Mouse (Mus musculus) retina, adult 2 months (tissue): ENCODE results near the gene Alox8.

Experiments
- DNase-seq: peaks from one replicate; pipeline ENCODE4 v3.0.0-alpha.2; 2012; ENCODE audit warnings: low read depth, low spot score

Alox8 gene

DNA sequence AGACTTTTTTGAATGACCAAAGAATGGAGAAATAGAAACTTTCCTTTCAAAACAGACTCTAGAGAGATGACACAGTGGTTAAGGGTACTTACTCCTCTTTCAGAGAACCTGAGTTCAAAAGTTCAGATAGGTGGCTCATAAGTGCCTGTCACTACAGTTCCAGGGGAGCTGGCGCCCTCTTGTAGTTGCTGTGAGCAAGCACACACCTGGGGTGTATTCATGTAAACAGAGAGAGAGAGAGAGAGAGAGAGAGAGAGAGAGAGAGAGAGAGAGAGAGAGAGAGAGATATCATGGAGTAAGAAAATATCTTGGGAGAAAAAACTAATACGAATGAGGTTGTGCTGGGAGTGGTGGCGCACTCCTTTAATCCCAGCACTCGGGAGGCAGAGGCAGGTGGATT lies 17.5 kb downstream of the Alox8 start:
- no peak for DNase-seq

DNA sequence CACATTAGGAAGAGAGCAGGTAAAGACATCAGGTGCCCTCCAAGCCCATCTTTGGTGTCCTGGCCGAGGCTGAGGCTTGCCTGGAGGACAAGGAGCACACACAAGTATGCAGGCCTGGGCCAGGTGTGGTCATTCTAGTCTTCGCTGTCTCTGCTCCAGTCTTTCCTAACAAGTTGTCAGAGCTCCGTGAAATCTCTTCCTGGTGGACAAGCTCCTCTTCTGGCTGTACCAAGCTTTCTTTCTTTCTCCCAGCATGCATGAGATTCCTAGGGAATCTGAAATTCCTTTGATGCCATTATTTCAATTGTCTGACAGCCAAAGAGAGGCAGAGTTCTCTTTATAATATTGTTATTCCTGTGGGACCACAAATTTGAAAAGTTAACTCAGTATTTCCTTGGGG lies 18.1 kb downstream of the Alox8 start:
- no peak for DNase-seq

DNA sequence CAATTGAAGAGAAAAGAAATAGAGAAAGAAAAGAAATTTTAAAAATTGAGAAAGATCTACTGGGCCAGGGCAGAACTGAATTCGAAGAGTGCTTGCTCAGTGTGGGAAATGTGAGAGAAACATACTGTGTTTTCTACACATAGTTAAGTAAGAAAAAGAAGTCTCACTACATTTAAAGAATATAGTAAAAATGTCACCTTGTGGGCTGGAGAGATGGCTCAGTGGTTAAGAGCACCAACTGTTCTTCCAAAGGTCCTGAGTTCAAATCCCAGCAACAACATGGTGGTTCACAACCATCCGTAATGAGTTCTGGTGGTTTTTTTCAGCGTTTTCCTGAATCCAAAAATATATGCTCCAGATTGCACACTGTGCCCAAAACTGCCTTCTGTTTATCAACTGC lies 19.1 kb downstream of the Alox8 start:
- no peak for DNase-seq

DNA sequence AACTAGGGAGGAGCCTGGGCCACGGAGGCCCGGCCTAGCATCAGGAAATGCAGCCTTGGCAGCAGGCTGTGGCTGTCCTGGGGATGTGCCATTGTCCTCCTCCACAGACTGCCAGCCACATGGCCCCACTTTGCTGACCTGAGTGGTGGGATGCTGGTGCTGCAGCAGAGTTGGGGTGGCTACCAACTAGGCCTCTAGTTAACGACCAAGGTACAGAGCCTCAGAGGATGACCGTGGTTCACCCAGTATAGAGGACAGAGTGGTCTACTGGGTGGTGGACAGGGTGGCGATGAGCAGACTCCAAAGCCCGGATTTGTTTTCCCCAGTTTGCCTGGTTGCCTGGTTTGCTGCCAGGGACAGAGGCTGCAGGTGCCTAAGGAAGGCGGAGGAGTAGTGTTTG lies 22.9 kb downstream of the Alox8 start:
- DNase-seq, result no peak

DNA sequence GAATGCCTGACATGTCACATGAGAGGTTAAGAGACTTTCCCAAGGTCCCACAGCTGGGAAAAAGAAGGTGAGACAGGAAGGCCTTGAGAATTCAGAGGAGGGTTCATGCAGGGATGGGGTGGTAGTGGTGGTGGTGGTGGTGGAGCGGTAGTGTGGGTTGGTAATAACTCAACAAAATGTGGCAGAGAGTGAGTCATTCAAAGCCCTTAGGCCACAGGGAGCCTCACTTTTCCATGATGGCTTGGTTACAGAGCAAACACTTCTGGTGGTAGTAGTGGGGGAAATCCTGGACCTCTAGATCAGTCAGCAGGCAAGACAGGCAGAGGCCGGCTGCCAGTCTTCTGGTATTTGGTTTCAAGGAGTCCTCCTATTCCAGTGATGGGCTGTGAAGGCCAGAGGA lies 25.0 kb downstream of the Alox8 start:
- DNase-seq, result no peak

DNA sequence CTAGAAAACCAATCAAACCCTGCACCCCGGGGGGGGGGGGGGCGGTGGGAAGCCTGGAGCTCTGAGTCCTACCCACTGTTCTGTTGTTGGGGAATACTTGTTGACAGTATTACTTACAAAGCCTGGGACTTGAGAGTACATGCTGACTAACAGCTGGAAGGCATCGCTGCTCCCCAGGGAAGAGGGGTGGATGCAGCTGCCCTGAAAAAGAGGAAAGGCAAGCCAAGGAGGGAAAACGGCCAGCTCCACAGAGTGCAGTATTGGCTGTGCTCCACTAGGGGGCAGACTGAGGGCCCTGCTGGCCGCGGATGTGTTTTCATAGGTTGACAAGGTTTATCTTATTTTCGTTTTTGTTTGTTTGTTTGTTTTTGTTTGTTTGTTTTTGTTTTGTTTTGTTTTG lies 26.0 kb downstream of the Alox8 start:
- DNase-seq, result peak; percentile 18

DNA sequence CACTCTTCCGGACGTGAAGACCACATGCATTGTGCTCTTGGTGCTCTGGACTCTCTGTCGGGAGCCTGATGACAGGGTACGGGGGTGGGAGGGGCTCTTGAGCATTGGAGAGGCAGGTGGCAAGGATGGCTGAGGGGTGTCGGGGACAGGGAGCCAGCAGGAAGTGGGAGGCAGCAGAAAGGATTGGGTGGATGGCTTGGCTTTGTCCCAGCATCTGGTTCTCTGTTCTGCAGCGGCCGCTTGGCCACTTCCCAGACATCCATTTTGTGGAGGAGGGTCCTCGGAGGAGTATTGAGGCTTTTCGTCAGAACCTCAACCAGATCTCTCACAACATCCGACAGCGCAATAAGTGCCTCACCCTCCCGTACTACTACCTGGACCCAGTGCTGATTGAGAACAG lies 28.3 kb downstream of the Alox8 start:
- no peak for DNase-seq

DNA sequence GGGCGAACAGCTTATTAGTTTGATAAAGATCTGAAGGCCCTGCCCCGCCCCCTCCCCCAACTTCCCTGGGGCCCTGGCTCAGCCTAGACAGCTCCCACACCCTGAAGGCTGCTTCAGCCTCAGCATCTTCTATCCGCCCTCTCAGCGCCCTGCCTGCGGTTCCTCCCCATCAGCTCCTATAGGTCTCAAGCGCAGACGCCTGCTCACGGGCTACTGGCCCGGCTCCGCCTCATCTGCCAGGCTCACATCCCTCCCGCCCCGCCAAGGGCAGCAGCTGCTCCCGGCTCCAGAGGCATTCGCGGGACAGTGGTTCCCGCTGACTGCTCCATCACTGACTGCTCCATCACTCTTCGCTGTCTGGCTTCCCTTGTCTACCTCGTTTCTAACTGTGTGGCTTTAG lies 40.8 kb downstream of the Alox8 start, which contains the start of gene Alox12b:
Alox12b (plus strand) TSS at position 190 of the 400 bp plus-strand sequence.
- no peak for DNase-seq

DNA sequence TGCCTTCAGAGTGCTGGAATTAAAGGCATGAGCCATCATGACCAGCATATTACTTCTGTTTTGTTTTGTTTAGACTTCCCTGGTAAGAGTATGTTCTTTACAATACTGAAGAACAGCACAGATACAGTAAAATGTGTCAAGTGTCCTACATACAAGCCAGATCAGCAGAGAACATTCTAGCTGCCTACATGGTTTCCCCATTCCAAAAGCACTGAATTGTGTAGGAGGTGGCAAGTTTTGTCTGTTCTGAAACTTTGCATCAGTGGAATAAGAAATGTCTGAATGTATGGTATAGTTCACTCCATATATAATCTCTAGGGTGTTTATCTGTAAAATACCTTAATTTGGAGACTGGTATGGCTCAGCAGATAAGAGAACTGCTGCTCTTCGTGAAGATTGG lies 42.3 kb downstream of the Alox8 start:
- DNase-seq, result no peak

DNA sequence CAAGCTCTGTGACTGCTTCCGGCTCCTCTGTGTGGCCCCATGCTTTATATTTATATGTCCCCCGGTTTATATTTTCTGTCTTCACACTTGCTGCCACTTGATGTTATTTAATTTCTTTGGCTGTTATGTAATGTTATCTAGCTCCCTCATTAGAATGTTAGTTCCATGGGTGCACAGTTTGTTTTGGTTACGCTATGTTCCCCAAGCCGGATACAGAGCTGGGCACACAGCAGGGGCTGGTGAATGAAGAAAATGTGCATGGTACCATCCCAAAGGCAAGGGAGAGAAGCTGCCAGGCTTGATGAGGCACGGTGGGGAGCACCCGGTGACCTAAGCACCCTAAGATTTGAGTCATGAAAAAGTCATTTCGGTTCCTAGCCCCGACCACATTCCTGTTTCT lies 43.8 kb downstream of the Alox8 start:
- no peak for DNase-seq

DNA sequence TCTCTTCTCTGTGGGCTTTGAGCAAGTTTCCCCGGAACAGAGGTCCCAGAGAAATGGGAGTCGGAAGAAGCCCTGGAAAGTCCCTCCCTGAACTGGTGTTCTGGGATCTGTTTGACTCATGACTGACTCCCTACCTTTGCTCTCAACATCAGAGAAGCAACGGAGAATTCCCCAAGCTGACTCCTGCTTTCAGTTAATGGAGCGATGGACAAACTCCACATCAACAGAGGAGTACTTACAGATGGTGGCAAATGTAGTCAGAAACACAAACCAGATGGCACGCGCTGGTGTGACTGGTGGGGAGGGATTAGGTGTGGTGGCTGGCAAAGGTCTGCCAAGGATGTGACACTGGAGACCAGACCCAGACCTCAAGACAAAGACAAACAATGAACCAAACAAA lies 46.6 kb downstream of the Alox8 start:
- no peak for DNase-seq

DNA sequence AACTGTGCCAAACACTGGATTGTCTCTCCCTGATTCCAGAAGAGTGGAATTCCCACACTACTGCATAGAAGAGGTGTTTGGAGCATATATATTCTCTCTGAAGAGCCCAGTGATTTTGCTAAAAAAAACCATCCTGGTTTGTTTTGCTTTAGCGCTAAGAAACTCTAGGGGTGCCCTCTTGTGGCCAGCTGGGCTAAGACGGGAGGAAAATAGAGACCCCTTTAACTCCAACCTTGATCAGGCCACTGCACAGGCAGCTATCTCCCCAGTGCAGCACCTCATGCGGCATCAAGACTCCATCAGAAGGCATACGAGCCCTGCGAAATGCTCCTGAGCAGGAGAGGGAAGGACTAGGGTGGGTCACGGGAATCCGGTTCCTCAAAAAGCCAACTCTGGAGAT lies 47.2 kb downstream of the Alox8 start:
- DNase-seq, result peak; percentile 18

DNA sequence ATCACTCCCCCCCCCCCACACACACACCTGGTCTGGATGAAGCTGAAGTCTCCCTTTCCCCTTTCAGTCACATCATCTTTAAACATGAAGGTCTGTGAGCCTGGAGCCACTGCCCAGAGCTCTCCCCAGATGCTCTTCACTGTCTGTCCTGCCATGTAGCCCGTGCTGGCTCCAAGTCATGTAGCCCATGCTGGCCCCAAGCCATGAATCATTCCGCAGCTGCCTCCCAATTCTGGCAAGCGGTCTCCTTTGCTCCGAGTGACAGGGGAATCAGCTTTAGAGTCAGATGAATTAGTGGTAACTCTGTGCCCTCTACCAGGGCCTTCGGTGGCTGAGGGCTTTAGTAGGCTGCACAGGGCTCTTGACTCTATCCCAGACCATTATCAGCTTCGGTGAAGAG lies 47.9 kb downstream of the Alox8 start:
- DNase-seq, result no peak

DNA sequence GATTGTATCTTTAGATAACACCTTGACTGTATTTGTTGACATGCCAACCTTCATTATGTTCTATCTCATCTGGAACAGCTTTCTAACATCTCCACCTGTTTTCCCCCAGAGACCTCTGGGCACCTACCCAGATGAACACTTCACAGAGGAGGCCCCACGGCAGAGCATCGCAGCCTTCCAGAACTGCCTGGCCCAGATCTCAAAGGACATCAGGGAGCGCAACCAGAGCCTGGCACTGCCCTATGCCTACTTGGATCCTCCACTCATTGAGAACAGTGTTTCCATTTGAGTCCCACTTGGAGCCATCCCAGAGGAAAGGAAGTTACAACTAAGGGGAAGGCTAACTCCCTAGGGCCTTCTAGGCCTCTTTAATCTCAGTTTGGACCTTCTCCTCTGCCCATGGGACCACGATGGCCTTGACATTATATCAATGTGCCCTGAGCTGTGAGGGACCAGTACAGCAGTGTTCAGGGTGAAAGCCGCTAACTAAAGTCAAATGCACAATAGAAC lies 49.1 kb downstream of the Alox8 start:
- DNase-seq, result no peak

DNA sequence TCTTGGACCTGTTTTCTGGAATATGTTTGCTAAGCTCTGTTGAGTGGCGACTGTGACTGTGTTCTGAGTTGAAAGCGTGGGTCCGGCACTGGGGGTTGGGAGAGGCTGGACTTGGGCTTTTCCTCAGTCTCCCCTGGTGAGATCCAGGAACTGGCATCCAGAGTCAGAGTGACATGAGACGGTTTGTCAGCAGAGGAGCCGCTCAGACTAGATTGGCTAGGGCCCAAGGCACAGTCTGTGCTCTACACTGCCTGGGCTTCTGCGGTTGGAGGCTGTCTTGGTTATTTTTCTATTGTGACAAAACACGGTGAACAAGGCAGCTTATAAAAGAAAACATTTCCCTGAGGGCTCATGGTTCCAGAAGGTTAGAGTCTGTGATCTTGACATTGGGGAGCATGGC lies 50.1 kb downstream of the Alox8 start:
- DNase-seq, result no peak

DNA sequence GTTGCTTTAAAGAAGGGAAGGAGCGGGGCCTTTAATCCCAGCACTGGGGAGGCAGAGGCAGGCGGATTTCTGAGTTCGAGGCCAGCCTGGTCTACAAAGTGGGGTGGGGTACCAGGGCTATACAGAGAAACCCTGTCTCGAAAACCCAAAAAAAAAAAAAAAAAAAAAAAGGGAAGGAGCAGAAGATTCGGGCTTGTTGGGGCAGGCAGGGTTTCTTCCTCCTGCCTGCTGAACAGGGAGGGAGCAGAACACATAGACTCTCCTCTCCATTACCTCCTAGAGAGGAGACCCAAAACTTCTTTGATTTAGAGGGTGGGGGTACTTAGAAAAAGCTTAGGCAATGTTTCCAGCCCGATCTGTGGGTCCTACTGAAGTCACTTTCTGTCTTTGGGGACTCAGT lies 62.3 kb downstream of the Alox8 start:
- DNase-seq, result no peak

DNA sequence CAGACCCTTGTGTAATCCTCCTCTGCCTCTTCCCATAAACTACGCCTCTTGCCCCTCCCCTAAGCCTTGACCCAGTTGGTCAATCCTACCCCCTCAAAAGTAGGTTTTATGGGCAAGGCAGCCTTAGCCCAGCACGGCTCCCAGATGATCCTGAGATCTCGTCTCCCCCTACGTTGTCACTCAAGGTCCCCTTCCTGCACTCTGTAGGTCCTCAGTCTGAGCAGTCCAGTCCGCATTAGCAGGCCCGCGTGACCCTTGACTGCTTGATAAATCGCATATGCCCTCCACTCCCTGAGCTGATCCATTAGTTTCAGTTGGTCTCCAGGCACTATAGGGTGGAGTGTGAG lies 63.0 kb downstream of the Alox8 start:
- DNase-seq, result no peak
